Mouse (Mus musculus) adrenal gland, postnatal 14 days (tissue): ENCODE results near the gene Clcn6. TPM values are rescaled to one million over a fixed set of nuclear protein-coding genes. Genes with fewer than 3 reads are reported as not detected.

Experiments used
- DNase-seq: peaks from one replicate; pipeline ENCODE4 v3.0.0; 2021; ENCODE audit warnings: mixed read lengths
- total RNA-seq: library from RNA; stranded (reverse); gene quantifications from 2 replicates; pipeline ENCODE4 v1.2.3, GENCODE M21; 2021

The Clcn6 gene
- total RNA-seq, 1 experiment from 2014 or later = 9.7 TPM

DNA sequence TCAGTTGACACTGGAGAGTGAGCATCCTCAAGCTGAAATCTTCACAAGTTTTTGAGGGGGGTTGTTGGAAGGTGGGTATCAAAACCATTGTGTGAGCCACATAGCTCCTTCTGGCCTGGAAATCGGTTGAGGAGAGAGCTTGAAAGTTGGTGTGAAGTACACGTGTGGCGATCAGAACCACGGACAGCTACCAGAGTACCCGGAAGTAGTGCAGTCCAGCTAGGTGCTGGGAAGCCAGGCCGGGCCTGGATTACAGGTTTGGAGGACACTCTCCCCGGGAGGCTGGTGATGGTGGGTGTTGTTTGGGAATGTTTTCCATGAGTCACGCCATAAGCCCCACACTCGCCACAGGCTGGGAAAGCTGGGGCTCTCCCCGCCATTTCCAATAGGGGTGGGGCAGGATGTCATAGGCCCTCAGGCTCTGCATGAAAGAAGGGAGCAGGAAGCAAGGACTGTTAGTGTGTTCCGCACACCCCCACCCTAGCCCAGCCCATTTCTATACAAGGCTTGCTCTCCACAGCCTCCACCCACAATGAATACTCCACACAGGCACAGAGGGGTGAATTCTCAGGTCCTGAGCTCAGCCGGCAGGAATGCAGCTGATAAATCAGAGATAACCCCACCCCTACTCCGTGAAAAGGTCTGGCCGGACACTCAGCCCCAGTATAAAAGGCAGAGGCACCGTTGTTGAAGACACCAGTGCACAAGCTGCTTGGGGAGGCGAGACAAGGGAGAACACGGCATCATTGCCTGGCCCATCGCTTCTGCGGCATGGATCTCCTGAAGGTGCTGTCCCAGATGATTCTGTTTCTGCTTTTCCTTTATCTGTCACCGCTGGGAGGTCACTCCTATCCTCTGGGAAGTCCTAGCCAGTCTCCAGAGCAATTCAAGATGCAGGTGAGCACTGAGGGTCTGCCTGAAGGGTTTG, 53.2 kb downstream of the Clcn6 start, which contains the start of gene Nppb:
Gene Nppb (plus strand): TSS at position 584 of the 928 bp plus-strand sequence.
- peak; percentile 76 for DNase-seq

DNA sequence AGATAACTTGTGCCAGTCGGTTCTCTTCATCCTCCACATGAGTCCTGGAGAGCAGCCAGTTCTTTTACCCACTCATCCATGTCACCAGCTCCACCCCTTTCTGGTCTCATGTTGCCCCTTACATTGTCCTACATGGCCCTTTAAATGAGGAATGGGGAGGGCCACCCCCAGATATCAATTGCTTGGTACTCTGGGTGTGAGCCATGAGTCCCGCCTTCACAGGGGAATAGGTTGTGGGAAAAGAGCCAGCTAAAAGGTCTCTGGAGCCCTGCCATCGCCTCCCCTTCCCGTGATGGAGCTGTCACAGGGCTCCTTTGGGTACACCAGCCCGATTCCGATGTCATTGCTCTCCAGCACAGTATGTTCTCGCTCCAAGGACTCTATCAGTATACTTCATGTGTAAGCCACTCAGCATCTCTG, 59.2 kb downstream of the Clcn6 start:
- no peak for DNase-seq

DNA sequence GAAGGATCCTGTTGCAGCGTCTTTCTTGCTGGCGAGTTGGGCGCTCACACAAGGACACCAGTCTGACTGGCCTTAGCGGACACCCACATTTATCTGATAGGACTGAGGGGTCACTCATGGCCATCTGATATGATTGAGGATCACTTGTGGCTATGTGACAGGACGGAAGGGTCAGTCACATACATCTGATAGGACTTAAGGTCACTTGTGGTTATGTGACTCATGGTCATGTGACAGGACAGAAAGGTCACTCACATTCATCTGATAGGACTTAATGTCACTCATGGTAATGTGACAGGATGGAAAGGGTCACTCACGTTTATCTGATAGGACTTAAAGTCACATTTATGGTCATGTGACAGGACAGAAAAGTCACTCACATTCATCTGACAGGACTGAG, 60.2 kb downstream of the Clcn6 start:
- DNase-seq = peak; percentile 37

DNA sequence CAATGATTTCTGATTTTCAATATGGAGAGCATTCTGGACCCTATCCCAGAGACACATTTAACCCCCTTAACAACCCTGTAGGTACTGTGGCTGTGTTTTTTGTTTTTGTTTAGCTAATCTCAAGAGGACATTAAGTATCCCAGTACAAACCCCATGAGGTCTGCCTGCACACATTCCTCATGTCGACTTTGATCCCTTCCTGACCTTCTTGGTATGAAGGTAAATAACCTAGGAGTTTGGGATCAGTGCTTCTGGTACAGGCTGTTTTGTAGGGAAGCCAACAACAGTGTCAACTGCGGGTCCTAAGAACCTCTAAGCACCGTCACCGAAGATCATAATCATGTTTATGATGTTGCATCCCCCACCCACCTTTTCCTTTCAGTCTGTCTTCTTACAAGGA, 60.9 kb downstream of the Clcn6 start:
- DNase-seq = no peak

DNA sequence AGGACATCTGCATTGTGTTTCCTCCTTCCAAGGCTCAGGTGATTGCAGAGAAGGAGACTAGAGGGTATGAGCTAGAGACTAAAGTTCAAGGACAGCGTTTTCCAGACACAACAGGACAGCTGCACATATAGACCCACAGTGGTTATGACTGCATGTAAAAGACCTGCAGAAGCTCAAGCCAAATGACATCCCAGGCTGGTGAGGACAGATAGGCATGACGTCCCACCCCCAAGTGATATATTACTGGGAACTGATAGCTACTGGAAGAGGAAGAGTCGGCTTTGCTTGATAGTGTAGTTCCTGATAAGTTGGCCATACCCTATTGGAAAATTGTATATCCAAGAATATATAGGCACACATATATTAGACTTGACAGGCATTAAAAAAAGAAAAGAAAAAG, 62.4 kb downstream of the Clcn6 start:
- no peak for DNase-seq

DNA sequence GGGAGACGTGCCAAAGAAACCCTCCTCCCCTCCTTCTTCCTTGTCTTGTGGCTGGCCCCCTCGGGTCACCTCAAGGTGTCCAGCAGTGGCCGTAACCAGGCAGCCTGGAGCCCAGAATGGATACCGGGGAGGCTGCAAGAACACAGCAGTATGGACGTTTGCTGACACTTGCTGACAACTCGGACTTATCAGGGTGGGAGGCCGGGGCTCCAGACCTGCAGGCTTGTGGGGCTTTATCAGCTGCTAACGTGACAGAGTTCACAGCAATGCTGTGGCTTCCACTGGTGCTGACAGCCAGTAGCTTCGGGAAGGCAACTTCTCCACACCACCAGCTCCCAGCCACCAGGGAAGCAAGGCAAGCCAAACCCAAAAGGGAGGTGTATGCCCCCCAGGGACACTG, 69.3 kb downstream of the Clcn6 start:
- DNase-seq = no peak

DNA sequence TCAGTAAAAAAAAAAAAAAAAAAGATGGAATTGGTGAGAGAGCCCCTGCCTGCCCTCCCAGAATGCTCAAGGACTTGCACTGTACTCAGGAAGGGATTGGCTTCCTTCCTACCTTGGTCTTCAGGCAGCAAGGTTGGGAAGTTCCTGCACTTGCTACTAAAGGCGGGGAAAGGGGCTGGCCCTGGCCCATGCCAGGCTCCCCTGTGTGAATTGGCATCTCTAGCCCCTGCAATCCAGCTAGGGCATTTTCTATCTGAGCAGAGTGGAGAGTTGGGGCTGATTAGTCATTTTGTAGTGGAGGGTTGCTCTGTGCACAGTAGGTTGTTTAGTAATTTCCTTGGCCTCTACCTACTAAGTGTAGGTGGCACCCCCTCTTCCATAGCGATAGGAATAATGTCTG, 69.8 kb downstream of the Clcn6 start:
- DNase-seq = no peak

DNA sequence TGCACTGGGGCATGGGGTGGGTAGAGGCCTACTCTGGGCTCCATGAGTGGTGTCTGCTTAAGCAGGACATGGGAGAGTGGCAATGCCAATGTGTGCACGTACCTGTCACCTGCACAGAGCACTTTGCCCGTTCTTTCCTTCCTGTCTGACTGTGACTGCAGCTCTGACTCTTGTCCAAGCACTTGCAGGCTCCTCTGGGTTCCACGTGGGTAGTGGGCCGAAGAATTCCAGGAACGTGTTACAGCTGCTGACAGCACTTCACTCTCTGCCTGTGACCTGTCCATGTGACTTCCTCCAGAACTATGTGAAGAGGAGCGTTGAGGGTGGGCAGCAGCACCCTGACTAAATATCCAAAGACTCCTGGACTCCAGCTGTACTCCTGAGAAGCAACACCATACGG, 72.9 kb downstream of the Clcn6 start:
- DNase-seq = no peak

DNA sequence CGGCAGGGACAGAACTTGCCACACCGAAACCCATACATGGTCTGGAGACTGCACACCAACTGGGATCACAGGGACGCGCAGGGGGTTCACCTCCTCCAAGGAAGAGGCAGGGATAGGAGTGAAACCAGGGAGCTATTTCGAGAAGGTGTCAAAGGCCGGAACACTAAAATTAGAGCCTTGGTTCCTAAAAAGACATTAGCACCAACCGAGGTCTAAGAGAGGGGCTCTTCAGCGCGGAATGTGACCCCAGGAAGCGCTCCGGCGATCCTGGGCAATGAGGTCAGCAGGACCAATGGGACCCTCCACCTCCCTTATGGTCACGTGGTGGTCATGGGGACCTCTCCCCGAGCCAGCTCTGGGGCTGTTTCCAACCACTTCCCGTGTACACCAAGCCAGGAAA, 75.0 kb downstream of the Clcn6 start:
- DNase-seq = peak; percentile 2

DNA sequence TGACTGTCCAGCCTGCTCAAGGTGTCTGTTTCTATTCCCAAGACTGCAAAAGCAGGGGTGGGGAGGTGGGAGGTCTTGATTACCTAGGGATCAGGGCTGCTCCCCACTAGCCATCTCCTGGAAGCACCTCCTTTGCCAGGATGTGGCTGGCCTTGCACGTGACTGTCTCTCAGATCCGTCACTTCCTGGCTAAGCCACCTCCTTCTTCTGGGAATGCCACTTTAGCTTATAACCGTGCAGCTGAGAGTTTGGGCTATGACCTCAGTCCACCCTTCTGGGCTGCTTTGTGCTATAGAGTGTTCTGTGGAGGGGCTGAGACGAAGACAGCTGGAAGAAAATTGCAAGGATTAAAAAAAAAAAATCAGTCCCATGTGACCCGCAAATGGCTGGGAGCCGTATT, 75.8 kb downstream of the Clcn6 start:
- peak; percentile 3 for DNase-seq

DNA sequence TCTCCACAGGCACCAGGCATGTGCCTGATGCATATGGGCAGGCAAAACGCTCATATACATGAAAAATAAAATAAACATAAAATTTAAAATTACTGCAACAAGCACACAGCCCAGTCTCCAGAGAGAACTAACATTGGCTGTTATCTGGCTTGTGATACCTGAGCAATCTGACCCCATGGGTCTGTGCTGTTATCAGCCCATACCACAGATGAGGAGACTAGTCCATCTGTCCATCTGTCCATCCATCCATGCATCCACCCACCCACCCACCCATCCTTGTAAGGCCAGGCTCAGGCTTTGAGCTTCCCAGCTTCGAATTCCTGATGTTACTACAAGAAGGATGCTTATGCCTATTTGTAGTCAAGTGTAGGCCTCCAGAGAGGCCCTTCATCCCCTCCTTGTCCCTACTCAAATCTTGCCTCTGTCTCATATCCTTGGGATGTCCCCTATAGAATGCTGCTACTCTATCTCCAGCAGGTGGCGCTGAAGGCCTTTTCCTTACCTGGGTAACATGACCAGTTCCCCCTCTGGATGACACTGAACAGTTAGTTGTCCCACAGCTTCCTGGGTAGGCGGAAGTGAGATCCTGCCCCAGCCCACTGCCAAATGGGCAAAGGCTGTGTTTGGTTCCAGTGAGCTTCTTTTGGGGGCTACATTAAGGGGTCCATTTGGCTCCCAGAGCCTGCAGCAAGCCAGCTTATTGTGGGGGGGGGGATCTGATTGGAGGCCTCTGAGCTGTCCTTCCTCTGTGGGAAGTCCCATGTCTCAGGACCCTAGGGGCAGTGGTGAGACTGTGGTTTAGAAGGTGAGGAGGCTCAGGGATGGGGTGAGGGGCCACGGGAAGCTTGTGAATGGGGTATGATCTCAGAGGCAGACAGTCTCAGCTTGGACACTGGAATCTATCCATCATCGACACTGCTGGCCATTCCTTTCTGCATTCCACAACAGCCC, 78.5 kb downstream of the Clcn6 start:
- peak; percentile 87 for DNase-seq

DNA sequence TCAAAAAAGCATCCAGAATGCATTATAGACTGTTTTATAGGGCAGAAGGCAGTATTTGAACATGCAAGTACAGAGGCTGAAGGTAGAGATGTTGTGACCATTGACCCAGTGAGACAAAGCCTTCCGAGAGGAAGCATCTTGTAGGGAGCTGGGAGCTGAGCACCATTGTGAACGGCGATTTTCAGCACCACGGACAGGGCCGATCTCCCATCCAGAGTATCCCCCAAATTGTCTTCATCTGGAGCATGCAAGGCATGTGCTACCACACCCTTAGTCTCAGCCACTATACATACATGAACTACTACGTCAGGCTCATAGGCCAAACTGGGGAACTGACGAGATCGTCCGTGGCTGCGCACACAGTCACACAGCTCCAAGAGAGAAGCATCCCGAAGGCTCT, 81.5 kb downstream of the Clcn6 start:
- peak; percentile 52 for DNase-seq

Other genes starting within 250 kb of the Clcn6 start
- 4.6 and 5.9 TPM in 2 replicates for gene Zfp984, start 229.0 kb downstream of the Clcn6 start, total RNA-seq
- 21.0 and 28.2 TPM in 2 replicates for gene Zfp933, start 190.5 kb downstream of the Clcn6 start, total RNA-seq
- 19.4 and 26.0 TPM in 2 replicates for gene Miip, start 170.0 kb downstream of the Clcn6 start, total RNA-seq
- 7.8 and 9.2 TPM in 2 replicates for gene Fv1, start 169.8 kb downstream of the Clcn6 start, total RNA-seq
- 191 and 207 TPM in 2 replicates for gene Mfn2, start 134.1 kb downstream of the Clcn6 start, total RNA-seq
- gene Plod1, start 102.1 kb downstream of the Clcn6 start, total RNA-seq = 43.7 and 44.2 TPM in 2 replicates
- gene 2510039O18Rik, start 97.9 kb downstream of the Clcn6 start, total RNA-seq = 43.4 and 44.0 TPM in 2 replicates
- gene Nppb, start 53.0 kb downstream of the Clcn6 start, total RNA-seq = not detected in 2 replicates
- not detected in 2 replicates for gene Nppa, start 38.1 kb downstream of the Clcn6 start, total RNA-seq
- 42.6 and 46.6 TPM in 2 replicates for gene Mthfr, start 256 bp upstream of the Clcn6 start, total RNA-seq
- 45.1 and 45.2 TPM in 2 replicates for gene Agtrap, start 49.2 kb upstream of the Clcn6 start, total RNA-seq
- gene Mad2l2, start 91.6 kb upstream of the Clcn6 start, total RNA-seq = 20.0 and 21.2 TPM in 2 replicates
- gene Draxin, start 91.9 kb upstream of the Clcn6 start, total RNA-seq = 0.11 and 0.38 TPM in 2 replicates
- gene Fbxo6, start 113.3 kb upstream of the Clcn6 start, total RNA-seq = 30.7 and 31.0 TPM in 2 replicates
- gene Fbxo44, start 121.7 kb upstream of the Clcn6 start, total RNA-seq = 6.7 and 9.1 TPM in 2 replicates
- 3.3 and 3.9 TPM in 2 replicates for gene Fbxo2, start 121.8 kb upstream of the Clcn6 start, total RNA-seq
- gene Disp3, start 249.1 kb upstream of the Clcn6 start, total RNA-seq = 0.26 and 0.71 TPM in 2 replicates